Mouse (Mus musculus): ENCODE data around the gene Nab2. TPM values are rescaled to one million over a fixed set of nuclear protein-coding genes. Genes with fewer than 3 reads are reported as not detected.
A peak's percentile ranks its signal among the peaks of the same experiment; 100 is the strongest.

Nab2 gene
- polyA plus RNA-seq, 2 experiments, result 0.88 to 4.1 TPM

DNA sequence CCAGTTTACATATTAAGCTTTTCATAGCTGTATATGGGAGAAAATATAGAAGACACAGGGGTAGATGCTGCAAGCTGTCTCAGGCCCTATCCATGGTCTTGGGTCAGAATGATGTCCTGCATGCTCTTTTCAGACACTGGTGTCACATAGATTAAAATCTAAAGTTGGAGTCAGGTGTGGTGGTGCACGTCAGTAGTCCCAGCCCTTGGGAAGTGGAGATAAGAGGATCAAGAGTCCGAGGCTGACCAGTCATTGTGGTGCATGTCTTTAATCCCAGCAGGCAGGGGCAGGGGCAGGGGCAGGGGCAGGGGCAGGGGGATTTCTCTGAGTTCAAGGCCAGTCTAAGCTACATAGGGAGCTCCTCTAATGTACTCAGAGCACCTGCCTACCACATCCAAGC lies 22.6 kb downstream of the Nab2 start:
- ATAC-seq (ENCODE audit: insufficient read depth), result no peak
- TF ChIP-seq CTCF (IDR thresholded peaks at IDR 0.05; ENCODE audit: low read depth) (no peak), EP300 (IDR thresholded peaks at IDR 0.05; ENCODE audit: low read depth) (no peak)
- Histone ChIP-seq H3K27me3 (ENCODE audit: control insufficient read depth, insufficient read depth, low read length) (no peaks in the 10 kb centered on the region), H3K27ac (no peak overlapping the region), H3K9ac (replicated peaks) (no peak overlapping the region), H3K4me3 (ENCODE audit: insufficient read depth in 1 of 2, low read depth in 2 of 2, low read length in 2 of 2) (no peak overlapping the region), H3K36me3 (replicated peaks; ENCODE audit: control insufficient read depth, insufficient read depth, low read depth) (peaks cover under 1% of the 10 kb centered on the region; the same call in 1 of the 2 replicates), H3K4me1 (replicated peaks; ENCODE audit: control insufficient read depth in 2 of 2, insufficient read depth in 2 of 2, low read length in 1 of 2) (peaks cover 10 to 13% of the 10 kb centered on the region in 2 experiments), H3K9me3 (ENCODE audit: control insufficient read depth, low read length) (no peaks in the 10 kb centered on the region), H3K4me2 (ENCODE audit: low read depth) (no peak overlapping the region)
- DNase-seq (ENCODE audit: low read depth in 3 of 3, low spot score in 3 of 3), result no peak
- 41% methylated on average over 2 of the region's 2 CpGs for WGBS (ENCODE audit: insufficient replicate concordance)

DNA sequence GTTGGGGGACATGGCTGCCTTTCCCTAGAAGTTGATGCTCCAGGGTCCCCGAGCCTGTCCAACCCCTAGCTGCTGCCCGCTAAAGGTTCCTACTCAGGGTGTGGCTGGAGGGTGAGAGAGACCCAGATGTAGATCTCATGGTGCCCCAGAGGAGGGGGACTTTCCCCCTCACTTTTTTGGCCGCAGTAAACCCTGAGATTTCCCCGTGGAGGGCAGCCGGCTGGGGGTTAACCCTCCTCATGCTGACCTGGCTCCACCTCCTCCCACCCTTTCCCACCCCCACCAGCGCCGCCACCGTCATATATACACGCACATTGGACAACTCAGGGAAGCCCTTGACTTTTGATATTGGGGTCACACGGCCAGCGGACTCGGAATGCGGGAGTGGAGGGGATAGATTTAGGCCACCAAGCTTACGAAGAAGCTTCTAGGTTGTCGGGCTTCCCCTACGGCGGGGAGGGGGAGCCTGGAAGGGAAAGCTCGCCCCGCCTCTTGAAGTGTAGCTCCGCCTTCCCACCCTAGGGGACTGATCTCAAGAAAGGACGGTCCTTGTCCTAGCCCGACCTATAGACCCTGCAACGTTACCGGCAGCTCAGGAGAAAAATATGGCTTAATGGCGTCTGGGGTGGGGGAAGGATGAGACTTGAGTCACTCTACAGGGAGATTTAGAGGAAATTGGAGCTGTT lies 24.7 kb downstream of the Nab2 start:
- no peaks in the 10 kb centered on the region for H3K9me3 ChIP-seq (ENCODE audit: control insufficient read depth, low read length)
- TF ChIP-seq CTCF (IDR thresholded peaks at IDR 0.05; ENCODE audit: low read depth), result no peak
- TF ChIP-seq EP300 (IDR thresholded peaks at IDR 0.05; ENCODE audit: low read depth), result no peak
- peak overlapping the region; percentile 64 to 68 for H3K4me3 ChIP-seq (ENCODE audit: insufficient read depth in 1 of 2, low read depth in 2 of 2, low read length in 2 of 2)
- H3K27me3 ChIP-seq (ENCODE audit: control insufficient read depth, insufficient read depth, low read length), result no peaks in the 10 kb centered on the region
- H3K4me1 ChIP-seq (replicated peaks; ENCODE audit: control insufficient read depth in 2 of 2, insufficient read depth in 2 of 2, low read length in 1 of 2), result peaks cover 10 to 13% of the 10 kb centered on the region in 2 experiments
- peak in 2 of 3 experiments; percentile 55 to 59 for DNase-seq (ENCODE audit: low read depth in 3 of 3, low spot score in 3 of 3)
- peak overlapping the region; percentile 97 for H3K4me2 ChIP-seq (ENCODE audit: low read depth)
- H3K9ac ChIP-seq (replicated peaks), result peak overlapping the region; percentile 79
- no peaks in the 10 kb centered on the region for H3K36me3 ChIP-seq (replicated peaks; ENCODE audit: control insufficient read depth, insufficient read depth, low read depth)
- 1% methylated on average over 25 of the region's 25 CpGs for WGBS (ENCODE audit: insufficient replicate concordance)
- peak; percentile 62 for ATAC-seq (ENCODE audit: insufficient read depth)
- peak overlapping the region; percentile 76 for H3K27ac ChIP-seq

DNA sequence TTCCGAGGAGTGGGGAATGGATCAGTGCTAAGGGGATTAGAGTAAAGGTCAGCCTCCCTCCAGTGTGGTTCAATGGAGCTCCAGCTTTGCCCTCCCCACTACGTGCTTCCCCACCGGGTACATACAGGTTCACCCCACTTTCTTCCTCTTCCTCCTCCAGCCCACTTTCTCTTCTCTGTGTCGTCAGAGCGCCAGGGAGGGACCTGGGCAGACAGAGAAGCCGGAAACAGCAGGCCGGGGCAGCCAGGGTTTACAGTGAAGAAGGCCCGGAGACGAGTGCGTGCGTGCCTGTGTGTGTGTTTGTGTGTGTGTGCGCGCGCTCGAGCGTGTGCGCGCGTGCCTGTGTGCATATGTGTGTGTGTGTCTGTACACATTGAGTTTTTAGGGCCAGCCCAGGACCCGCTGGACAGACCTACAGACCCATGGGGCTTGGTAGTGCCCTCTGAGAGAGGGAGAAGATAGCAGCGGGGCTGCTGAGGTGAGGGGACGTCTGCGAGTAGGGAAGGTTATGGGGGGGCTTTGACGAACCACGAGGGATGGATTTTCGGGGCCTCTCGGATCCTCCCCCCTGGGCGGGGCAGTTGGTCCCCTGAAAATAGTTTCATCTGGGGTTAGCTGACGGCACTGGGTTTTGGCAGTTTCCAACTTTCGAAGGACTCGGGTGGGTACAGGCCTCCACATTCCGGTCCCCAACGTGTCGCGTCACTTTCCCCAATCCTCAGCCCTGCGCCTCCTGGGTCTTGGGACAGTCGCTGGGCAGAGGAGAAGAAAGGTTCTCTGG lies 25.4 kb downstream of the Nab2 start, which contains the start of gene Stat6:
Gene Stat6 (plus strand): TSS at position 215 of the 781 bp plus-strand sequence.
- WGBS (ENCODE audit: insufficient replicate concordance), result 1% methylated on average over 37 of the region's 37 CpGs

DNA sequence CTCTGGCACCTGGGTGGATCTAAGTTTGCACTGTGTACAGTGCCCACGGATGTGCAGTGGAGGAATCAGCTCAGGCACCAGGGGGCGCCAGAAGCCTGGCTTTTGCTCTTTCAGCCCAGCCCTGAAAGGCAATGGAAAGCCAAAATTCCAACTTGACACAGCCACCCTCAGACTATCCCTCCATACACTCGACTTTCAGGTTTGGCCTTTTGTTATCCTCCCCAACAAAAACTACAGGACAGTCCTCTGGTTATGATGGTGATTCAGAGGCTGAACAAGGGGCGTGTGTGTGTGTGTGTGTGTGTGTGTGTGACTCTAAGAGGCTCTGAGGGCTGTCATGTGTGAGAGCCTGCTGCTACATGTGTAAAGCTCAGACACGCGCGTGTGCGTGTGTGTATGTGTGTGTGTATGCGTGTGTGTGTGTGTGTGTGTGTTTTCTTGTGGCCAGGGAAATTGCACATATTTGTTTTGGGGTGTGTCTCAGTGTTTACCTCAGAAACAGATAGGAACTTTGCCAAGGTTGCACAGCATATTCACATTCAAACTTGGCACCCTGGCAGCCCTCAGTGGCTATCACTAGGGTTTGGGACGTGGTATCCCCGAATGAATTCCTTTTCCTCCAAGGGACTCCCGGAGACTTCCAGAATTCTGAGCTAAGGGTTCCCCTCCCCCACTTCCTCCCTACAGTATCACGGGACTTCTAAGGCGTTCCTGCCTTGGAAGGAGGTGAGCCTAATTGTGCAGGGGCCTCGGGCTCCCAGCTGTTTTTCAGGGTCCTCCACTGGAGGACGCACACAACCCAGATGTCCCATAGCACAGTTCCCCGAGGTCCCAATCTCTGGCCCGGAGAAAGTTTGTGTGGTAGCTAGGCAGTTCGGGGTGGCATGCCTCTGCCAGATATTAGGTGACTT lies 26.3 kb downstream of the Nab2 start:
- Histone ChIP-seq H3K36me3 (replicated peaks; ENCODE audit: control insufficient read depth, insufficient read depth, low read depth) (no peaks in the 10 kb centered on the region), H3K9ac (replicated peaks) (peak overlapping the region; percentile 79), H3K4me1 (replicated peaks; ENCODE audit: control insufficient read depth in 2 of 2, insufficient read depth in 2 of 2, low read length in 1 of 2) (peaks cover 10 to 13% of the 10 kb centered on the region in 2 experiments), H3K27me3 (ENCODE audit: control insufficient read depth, insufficient read depth, low read length) (no peaks in the 10 kb centered on the region), H3K27ac (peak overlapping the region; percentile 76), H3K9me3 (ENCODE audit: control insufficient read depth, low read length) (no peaks in the 10 kb centered on the region), H3K4me2 (ENCODE audit: low read depth) (peak overlapping the region; percentile 97), H3K4me3 (ENCODE audit: insufficient read depth in 1 of 2, low read depth in 2 of 2, low read length in 2 of 2) (peak overlapping the region; percentile 64 to 68)
- TF ChIP-seq CTCF (IDR thresholded peaks at IDR 0.05; ENCODE audit: low read depth), result peak; percentile 99
- no peak for TF ChIP-seq EP300 (IDR thresholded peaks at IDR 0.05; ENCODE audit: low read depth)
- peak; percentile 63 for ATAC-seq (ENCODE audit: insufficient read depth)
- WGBS (ENCODE audit: insufficient replicate concordance), result under 1% methylated on average over 19 of the region's 19 CpGs
- DNase-seq (ENCODE audit: low read depth in 3 of 3, low spot score in 3 of 3), result peak; percentile 64 to 70 (median 66)

More for the DNA sequence above, 25.4 kb downstream of the Nab2 start, which contains the start of gene Stat6:
- Histone ChIP-seq H3K4me3 (ENCODE audit: insufficient read depth in 1 of 2, low read depth in 2 of 2, low read length in 2 of 2) (peak within 1 kb of the TSS; percentile 64 to 68), H3K36me3 (replicated peaks; ENCODE audit: control insufficient read depth, insufficient read depth, low read depth) (no peaks in the 10 kb centered on the region), H3K9me3 (ENCODE audit: control insufficient read depth, low read length) (no peaks in the 10 kb centered on the region), H3K4me1 (replicated peaks; ENCODE audit: control insufficient read depth in 2 of 2, insufficient read depth in 2 of 2, low read length in 1 of 2) (peaks cover 10 to 13% of the 10 kb centered on the region in 2 experiments), H3K27me3 (ENCODE audit: control insufficient read depth, insufficient read depth, low read length) (no peaks in the 10 kb centered on the region), H3K9ac (replicated peaks) (peak within 1 kb of the TSS; percentile 79), H3K27ac (peak within 1 kb of the TSS; percentile 76), H3K4me2 (ENCODE audit: low read depth) (peak within 1 kb of the TSS; percentile 97)
- peak; percentile 63 to 73 (median 68) for DNase-seq (ENCODE audit: low read depth in 3 of 3, low spot score in 3 of 3)
- ATAC-seq (ENCODE audit: insufficient read depth), result peak; percentile 76
- TF ChIP-seq EP300 (IDR thresholded peaks at IDR 0.05; ENCODE audit: low read depth) (no peak), CTCF (IDR thresholded peaks at IDR 0.05; ENCODE audit: low read depth) (no peak)

All from liver, embryonic 14.5 days (tissue).